Mouse (Mus musculus) testis, adult 2 months (tissue): ENCODE measurements around the gene Zfyve28. TPM values are rescaled to one million over a fixed set of nuclear protein-coding genes. Genes with fewer than 3 reads are reported as not detected.

Experiments
- H3K27ac ChIP-seq: fragments of 200-500 bp; 2 replicates; pipeline ENCODE4 v1.5.1; 2012; ENCODE audit warnings: low read depth, low read length; ENCODE audit not compliant: control insufficient read depth, insufficient read depth
- H3K27me3 ChIP-seq: fragments of 200-500 bp; 2 replicates; pipeline ENCODE4 v1.6.1; 2012; ENCODE audit warnings: mild to moderate bottlenecking, low read length, moderate library complexity; ENCODE audit not compliant: control insufficient read depth, insufficient read depth
- H3K36me3 ChIP-seq: fragments of 200-500 bp; 2 replicates; pipeline ENCODE4 v1.6.1; 2012; ENCODE audit warnings: mild to moderate bottlenecking, low read length; ENCODE audit not compliant: control insufficient read depth, insufficient read depth
- H3K4me1 ChIP-seq: fragments of 200-500 bp; 2 replicates; pipeline ENCODE4 v1.6.1; 2012; ENCODE audit warnings: low read length; ENCODE audit not compliant: control insufficient read depth, insufficient read depth
- H3K4me3 ChIP-seq: fragments of 200-500 bp; 2 replicates; pipeline ENCODE4 v1.5.1; 2012; ENCODE audit warnings: low read depth, mild to moderate bottlenecking, low read length, moderate library complexity, mixed read lengths; ENCODE audit not compliant: control insufficient read depth
- CTCF ChIP-seq: fragments of 200-500 bp; IDR thresholded peaks from 2 replicates; pipeline ENCODE4 v1.5.1; 2012; ENCODE audit warnings: low read depth, mild to moderate bottlenecking, inconsistent platforms, low read length, moderate library complexity; ENCODE audit not compliant: control insufficient read depth, insufficient read depth, insufficient replicate concordance
- POLR2A ChIP-seq: fragments of 200-500 bp; IDR thresholded peaks from 2 replicates; pipeline ENCODE4 v1.6.1; 2012; ENCODE audit warnings: low read depth, mild to moderate bottlenecking, inconsistent platforms, low read length, moderate library complexity; ENCODE audit not compliant: control insufficient read depth
- polyA plus RNA-seq: library from polyadenylated mRNA; depleted of rRNA; stranded (reverse); fragments of >200 nt; gene quantifications from 2 replicates; pipeline ENCODE4 v1.2.3, GENCODE M21; 2012

The Zfyve28 gene
- polyA plus RNA-seq, 1 experiment: 2.5 TPM

- H3K27me3 ChIP-seq: no peaks in the 10 kb centered on the region
These were observed 1.0 kb downstream of the Zfyve28 start for GRCm38 (mm10) chr5:34287001-34287837.

GRCm38 (mm10) chr5:34286516-34286915 is 1.7 kb downstream of the Zfyve28 start:
- Histone ChIP-seq H3K27me3 (no peaks in the 10 kb centered on the region), H3K4me1 (peaks cover 14% of the 10 kb centered on the region), H3K27ac (no peak overlapping the region), H3K4me3 (peak overlapping the region; percentile 87), H3K36me3 (no peaks in the 10 kb centered on the region; the same call in 1 of the 2 replicates)
- no peak for TF ChIP-seq POLR2A
- no peak for TF ChIP-seq CTCF

More at GRCm38 (mm10) chr5:34287001-34287837, 1.0 kb downstream of the Zfyve28 start:
- no peak for TF ChIP-seq CTCF
- peaks cover 14% of the 10 kb centered on the region for H3K4me1 ChIP-seq
- H3K27ac ChIP-seq: no peak overlapping the region
- peak overlapping the region; percentile 87 for H3K4me3 ChIP-seq
- no peaks in the 10 kb centered on the region; the same call in 1 of the 2 replicates for H3K36me3 ChIP-seq

- H3K27me3 ChIP-seq: no peaks in the 10 kb centered on the region
- no peak overlapping the region for H3K4me3 ChIP-seq
- no peaks in the 10 kb centered on the region for H3K36me3 ChIP-seq
- no peak for TF ChIP-seq POLR2A
- no peak for TF ChIP-seq CTCF
- H3K27ac ChIP-seq: no peak overlapping the region
- peaks cover 14% of the 10 kb centered on the region for H3K4me1 ChIP-seq
These were observed 3.0 kb downstream of the Zfyve28 start for GRCm38 (mm10) chr5:34285285-34285684.

GRCm38 (mm10) chr5:34284156-34284750 is 4.0 kb downstream of the Zfyve28 start:
- Histone ChIP-seq H3K36me3 (no peaks in the 10 kb centered on the region), H3K27ac (no peak overlapping the region), H3K4me1 (peaks cover 14% of the 10 kb centered on the region), H3K27me3 (no peaks in the 10 kb centered on the region), H3K4me3 (no peak overlapping the region)
- TF ChIP-seq POLR2A (no peak), CTCF (no peak)

- H3K27ac ChIP-seq: no peak overlapping the region
These were observed 4.9 kb downstream of the Zfyve28 start for GRCm38 (mm10) chr5:34283355-34283754.

GRCm38 (mm10) chr5:34280976-34281375 is 7.3 kb downstream of the Zfyve28 start:
- no peak overlapping the region for H3K27ac ChIP-seq
- no peaks in the 10 kb centered on the region for H3K36me3 ChIP-seq
- no peaks in the 10 kb centered on the region for H3K27me3 ChIP-seq
- H3K4me3 ChIP-seq: no peak overlapping the region
- TF ChIP-seq POLR2A (no peak), CTCF (no peak)
- no peaks in the 10 kb centered on the region for H3K4me1 ChIP-seq

More at GRCm38 (mm10) chr5:34283355-34283754, 4.9 kb downstream of the Zfyve28 start:
- no peaks in the 10 kb centered on the region for H3K36me3 ChIP-seq
- no peaks in the 10 kb centered on the region for H3K27me3 ChIP-seq
- H3K4me3 ChIP-seq: no peak overlapping the region
- TF ChIP-seq POLR2A (no peak), CTCF (no peak)
- H3K4me1 ChIP-seq: peaks cover 14% of the 10 kb centered on the region

- no peaks in the 10 kb centered on the region for H3K4me1 ChIP-seq
These were observed 9.0 kb downstream of the Zfyve28 start for GRCm38 (mm10) chr5:34279214-34279613.

More at GRCm38 (mm10) chr5:34279214-34279613, 9.0 kb downstream of the Zfyve28 start:
- Histone ChIP-seq H3K27ac (no peak overlapping the region), H3K27me3 (no peaks in the 10 kb centered on the region), H3K4me3 (peak overlapping the region; percentile 73), H3K36me3 (no peaks in the 10 kb centered on the region)
- TF ChIP-seq POLR2A: no peak
